Mouse (Mus musculus) liver, embryonic 14.5 days (tissue): ENCODE data around the gene Msn. TPM values are rescaled to one million over a fixed set of nuclear protein-coding genes. Genes with fewer than 3 reads are reported as not detected.
"Not testable (repeated sequence)": the region's sequence is repeated elsewhere in the genome, so short reads cannot be mapped to it uniquely, and the experiment has no call there.

ENCODE experiments used
- ATAC-seq: fragments of 200-750 bp; cut with Nextera tagmentation; 2 replicates; pipeline ENCODE4 v1.8.0; 2017; ENCODE audit warnings: moderate number of reproducible peaks, mild to moderate bottlenecking, moderate library complexity; ENCODE audit not compliant: insufficient read depth
- DNase-seq, 3 experiments: peaks; one replicate each; pipeline ENCODE4 v3.0.0-alpha.2; 2012 to 2013; ENCODE audit warnings: low read depth in 3 of 3, low spot score in 3 of 3
- H3K27ac ChIP-seq: fragments of 300-500 bp; sonication (generic); 2 replicates; pipeline ENCODE4 v1.5.1; 2014; ENCODE audit warnings: moderate library complexity, mild to moderate bottlenecking, control low read depth, inconsistent platforms
- H3K27me3 ChIP-seq: fragments of 300-500 bp; sonication (generic); 2 replicates; pipeline ENCODE4 v1.6.1; 2014; ENCODE audit warnings: mild to moderate bottlenecking, low read length, moderate library complexity; ENCODE audit not compliant: control insufficient read depth, insufficient read depth
- H3K36me3 ChIP-seq: fragments of 300-500 bp; sonication (generic); replicated peaks from 2 replicates; pipeline ENCODE4 v1.6.1; 2014; ENCODE audit warnings: low read depth; ENCODE audit not compliant: control insufficient read depth, insufficient read depth
- H3K4me1 ChIP-seq, 2 experiments: fragments of 200-500 bp in 1 of 2; fragments of 300-500 bp in 1 of 2; sonication (generic) in 1 of 2; replicated peaks; 2 replicates each; pipeline ENCODE4 v1.6.1; 2012 to 2014; ENCODE audit warnings: antibody characterized with exemption in 1 of 2, inconsistent platforms in 1 of 2, low read length in 1 of 2; ENCODE audit not compliant: control insufficient read depth in 2 of 2, insufficient read depth in 2 of 2
- H3K4me2 ChIP-seq: fragments of 300-500 bp; sonication (generic); 2 replicates; pipeline ENCODE4 v1.6.1; 2014; ENCODE audit warnings: low read depth, mild to moderate bottlenecking, control low read depth, moderate library complexity
- H3K4me3 ChIP-seq, 2 experiments: fragments of 200-500 bp in 1 of 2; fragments of 300-500 bp in 1 of 2; sonication (generic) in 1 of 2; 2 replicates each; pipeline ENCODE4 v1.5.1; 2012 to 2014; ENCODE audit warnings: low read depth in 2 of 2, low read length in 2 of 2, mild to moderate bottlenecking in 2 of 2, control low read depth in 1 of 2, inconsistent platforms in 1 of 2, moderate library complexity in 1 of 2; ENCODE audit not compliant: insufficient read depth in 1 of 2
- H3K9ac ChIP-seq: fragments of 300-500 bp; sonication (generic); replicated peaks from 2 replicates; pipeline ENCODE4 v1.6.1; 2014; ENCODE audit warnings: mild to moderate bottlenecking, control low read depth, moderate library complexity
- H3K9me3 ChIP-seq: fragments of 300-500 bp; sonication (generic); 2 replicates; pipeline ENCODE4 v1.6.1; 2016; ENCODE audit warnings: low read length, mixed read lengths; ENCODE audit not compliant: control insufficient read depth
- CTCF ChIP-seq: IDR thresholded peaks from 2 replicates; pipeline ENCODE4 v1.5.1; 2016; ENCODE audit warnings: antibody characterized with exemption, low read depth, control low read depth
- EP300 ChIP-seq: IDR thresholded peaks from 2 replicates; pipeline ENCODE4 v1.6.1; 2016; ENCODE audit warnings: antibody characterized with exemption, low read depth
- WGBS: fragments of 180-500 bp; shearing (Covaris S2); extraction: QIAGEN DNeasy Blood & Tissue Kit; methylation state at CpG from one replicate; pipeline ENCODE4 v1.1.7; 2014; ENCODE audit not compliant: insufficient replicate concordance; 5-methylcytosine and 5-hydroxymethylcytosine counted together
- polyA plus RNA-seq, 2 experiments: library from polyadenylated mRNA; depleted of rRNA in 1 of 2; stranded (reverse) in 1 of 2; unstranded in 1 of 2; fragments of >200 nt; fragmentation: Nextera tagmentation in 1 of 2; extraction: Ambion mirVana in 1 of 2; gene quantifications; 2 replicates each; pipeline versions ENCODE4 v1.2.1 to v1.2.3; 2012 to 2014

Msn gene
- polyA plus RNA-seq, 2 experiments: 32.4 to 53.3 TPM

- H3K4me2 ChIP-seq: no peak overlapping the region
- H3K27ac ChIP-seq: no peak overlapping the region
- H3K9ac ChIP-seq: no peak overlapping the region
- ATAC-seq (no peak), DNase-seq (no peak)
- no peaks in the 10 kb centered on the region for H3K9me3 ChIP-seq
- TF ChIP-seq CTCF (peak; percentile 43; the same call in 1 of the 2 replicates), EP300 (no peak)
- no peaks in the 10 kb centered on the region for H3K27me3 ChIP-seq
- WGBS: 69% methylated on average over 2 of the region's 2 CpGs
- H3K36me3 ChIP-seq: no peaks in the 10 kb centered on the region
- no peak overlapping the region for H3K4me3 ChIP-seq
- no peaks in the 10 kb centered on the region for H3K4me1 ChIP-seq
These were observed 66.7 kb downstream of the Msn start for GRCm38 (mm10) chrX:96162571-96162970.

GRCm38 (mm10) chrX:96171645-96172388 lies 76.0 kb downstream of the Msn start:
- Histone ChIP-seq H3K4me3 (no peak overlapping the region), H3K4me2 (no peak overlapping the region), H3K36me3 (no peaks in the 10 kb centered on the region), H3K27ac (no peak overlapping the region), H3K4me1 (no peaks in the 10 kb centered on the region), H3K9ac (no peak overlapping the region), H3K27me3 (no peaks in the 10 kb centered on the region), H3K9me3 (no peaks in the 10 kb centered on the region)
- no peak for TF ChIP-seq EP300
- TF ChIP-seq CTCF: no peak
- 74% methylated on average over 2 of the region's 2 CpGs for WGBS
- ATAC-seq: no peak
- no peak for DNase-seq

- TF ChIP-seq CTCF: peak; percentile 59
- no peak for TF ChIP-seq EP300
- H3K27me3 ChIP-seq: no peaks in the 10 kb centered on the region
- no peak overlapping the region for H3K27ac ChIP-seq
- H3K4me1 ChIP-seq: no peaks in the 10 kb centered on the region
- H3K9ac ChIP-seq: no peak overlapping the region
- H3K9me3 ChIP-seq: no peaks in the 10 kb centered on the region
- ATAC-seq (no peak), DNase-seq (peak in 1 of 3 experiments; percentile 7)
- H3K4me2 ChIP-seq: no peak overlapping the region
- H3K4me3 ChIP-seq: no peak overlapping the region
- no peaks in the 10 kb centered on the region for H3K36me3 ChIP-seq
- 0% methylated on average over 1 of the region's 1 CpGs for WGBS
These were observed 82.6 kb downstream of the Msn start for GRCm38 (mm10) chrX:96178437-96178836.

GRCm38 (mm10) chrX:96184100-96184732 lies 88.4 kb downstream of the Msn start:
- H3K27ac ChIP-seq: no peak overlapping the region
- ATAC-seq (no peak), DNase-seq (no peak)
- TF ChIP-seq CTCF (no peak), EP300 (no peak)
- H3K36me3 ChIP-seq: no peaks in the 10 kb centered on the region
- 58% methylated on average over 5 of the region's 5 CpGs for WGBS
- H3K4me3 ChIP-seq: no peak overlapping the region
- no peak overlapping the region for H3K9ac ChIP-seq
- H3K27me3 ChIP-seq: no peaks in the 10 kb centered on the region
- H3K9me3 ChIP-seq: no peaks in the 10 kb centered on the region
- H3K4me2 ChIP-seq: no peak overlapping the region
- H3K4me1 ChIP-seq: no peaks in the 10 kb centered on the region

GRCm38 (mm10) chrX:96205143-96205542 lies 109.3 kb downstream of the Msn start:
- DNase-seq, H3K4me2 ChIP-seq, H3K4me3 ChIP-seq, H3K27me3 ChIP-seq, ATAC-seq, H3K9ac ChIP-seq, H3K4me1 ChIP-seq, H3K27ac ChIP-seq, H3K9me3 ChIP-seq, H3K36me3 ChIP-seq: not testable (repeated sequence)
- WGBS: 55% methylated on average over 3 of the region's 3 CpGs
